Mouse (Mus musculus): ENCODE results near the gene Matn4. TPM values are rescaled to one million over a fixed set of nuclear protein-coding genes. Genes with fewer than 3 reads are reported as not detected.

The Matn4 gene
- polyA plus RNA-seq, 1 experiment from 2014 or later, result 2.0 TPM

DNA sequence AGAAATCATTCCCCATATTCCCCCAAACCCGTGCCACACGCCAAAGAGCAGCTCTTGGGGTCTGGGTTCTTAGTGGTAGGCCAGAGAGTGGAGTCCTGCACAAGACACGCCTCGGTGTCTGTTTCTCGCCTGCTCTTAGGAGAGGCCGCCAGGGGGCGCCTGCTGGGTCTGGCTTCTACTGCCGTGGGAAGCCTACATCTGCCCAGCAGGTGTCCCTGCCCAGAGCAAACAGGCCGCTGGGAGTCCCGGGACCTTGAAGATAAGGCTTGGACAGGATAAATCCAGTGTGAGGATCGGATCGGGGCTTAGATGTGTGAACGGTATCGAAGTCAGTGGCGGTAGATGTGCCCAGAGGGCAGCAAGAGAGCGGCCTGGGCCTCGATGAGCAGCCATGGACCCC lies 2.1 kb downstream of the Matn4 start, which contains the start of gene Rbpjl:
Rbpjl (plus strand) TSS at position 236 of the 400 bp plus-strand sequence.
- H3K9ac ChIP-seq (replicated peaks; ENCODE audit: low read length), result no peak within 1 kb of the TSS
- peaks cover 88% of the 10 kb centered on the region for H3K27me3 ChIP-seq (ENCODE audit: insufficient read depth, low read length)
- WGBS, result 4% methylated on average over 17 of the region's 17 CpGs
- no peak within 1 kb of the TSS for H3K4me3 ChIP-seq (ENCODE audit: low read length)
- no peaks in the 10 kb centered on the region for H3K36me3 ChIP-seq (ENCODE audit: insufficient read depth, low read length)
- H3K27ac ChIP-seq (ENCODE audit: low read length), result no peak within 1 kb of the TSS
- peak; percentile 52 for ATAC-seq (ENCODE audit: low FRiP score, low TSS enrichment)
- no peaks in the 10 kb centered on the region for H3K9me3 ChIP-seq (ENCODE audit: low read length)
- H3K4me1 ChIP-seq (ENCODE audit: insufficient read depth, low read length), result peaks cover 17% of the 10 kb centered on the region
- H3K4me2 ChIP-seq (replicated peaks; ENCODE audit: low read depth, low read length), result no peak within 1 kb of the TSS; the same call in 1 of the 2 replicates

DNA sequence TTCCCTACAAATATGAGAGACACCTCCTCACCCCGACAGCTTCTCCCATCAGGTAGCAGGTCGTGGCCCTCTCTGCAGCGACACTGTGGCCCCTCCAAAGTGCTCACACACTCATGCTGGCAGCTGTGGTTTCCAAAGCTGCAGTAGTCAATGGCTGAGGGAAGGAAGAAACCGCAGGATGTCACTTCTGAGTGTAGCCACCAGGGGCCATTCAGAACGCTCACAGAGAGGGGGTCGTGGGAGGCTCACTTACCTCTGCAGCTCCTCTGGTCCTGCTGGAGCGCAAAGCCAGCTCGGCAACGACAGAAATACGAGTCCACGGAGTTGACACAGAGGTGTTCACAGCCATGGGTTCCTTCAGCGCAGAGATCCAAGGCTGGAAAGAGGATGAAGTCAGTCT lies 8.0 kb downstream of the Matn4 start:
- Histone ChIP-seq H3K4me3 (ENCODE audit: low read length) (no peak overlapping the region), H3K27me3 (ENCODE audit: insufficient read depth, low read length) (peaks cover 33% of the 10 kb centered on the region), H3K9ac (replicated peaks; ENCODE audit: low read length) (no peak overlapping the region), H3K36me3 (ENCODE audit: insufficient read depth, low read length) (no peaks in the 10 kb centered on the region), H3K27ac (ENCODE audit: low read length) (no peak overlapping the region), H3K4me1 (ENCODE audit: insufficient read depth, low read length) (peaks cover 5% of the 10 kb centered on the region), H3K4me2 (replicated peaks; ENCODE audit: low read depth, low read length) (no peak overlapping the region), H3K9me3 (ENCODE audit: low read length) (0 out of 2 replicates have a peak, but pooled peaks cover 3% of the 10 kb centered on the region)
- no peak for ATAC-seq (ENCODE audit: low FRiP score, low TSS enrichment)
- 71% methylated on average over 12 of the region's 12 CpGs for WGBS

GRCm38 (mm10) chr2:164396076-164396475 lies 8.9 kb downstream of the Matn4 start:
- Histone ChIP-seq H3K4me3 (ENCODE audit: low read length) (no peak overlapping the region), H3K36me3 (ENCODE audit: insufficient read depth, low read length) (no peaks in the 10 kb centered on the region), H3K27me3 (ENCODE audit: insufficient read depth, low read length) (peaks cover 24% of the 10 kb centered on the region), H3K9me3 (ENCODE audit: low read length) (0 out of 2 replicates have a peak, but pooled peaks cover 3% of the 10 kb centered on the region), H3K4me1 (ENCODE audit: insufficient read depth, low read length) (peaks cover 5% of the 10 kb centered on the region), H3K9ac (replicated peaks; ENCODE audit: low read length) (no peak overlapping the region), H3K27ac (ENCODE audit: low read length) (no peak overlapping the region), H3K4me2 (replicated peaks; ENCODE audit: low read depth, low read length) (no peak overlapping the region)
- no peak for ATAC-seq (ENCODE audit: low FRiP score, low TSS enrichment)
- 92% methylated on average over 7 of the region's 7 CpGs for WGBS

GRCm38 (mm10) chr2:164393126-164393525 lies 11.8 kb downstream of the Matn4 start:
- Histone ChIP-seq H3K9ac (replicated peaks; ENCODE audit: low read length) (no peak overlapping the region), H3K4me1 (ENCODE audit: insufficient read depth, low read length) (peaks cover 6% of the 10 kb centered on the region; the same call in 1 of the 2 replicates), H3K27ac (ENCODE audit: low read length) (no peak overlapping the region), H3K27me3 (ENCODE audit: insufficient read depth, low read length) (peaks cover 16% of the 10 kb centered on the region), H3K4me2 (replicated peaks; ENCODE audit: low read depth, low read length) (no peak overlapping the region), H3K36me3 (ENCODE audit: insufficient read depth, low read length) (no peaks in the 10 kb centered on the region), H3K4me3 (ENCODE audit: low read length) (no peak overlapping the region), H3K9me3 (ENCODE audit: low read length) (0 out of 2 replicates have a peak, but pooled peaks cover 3% of the 10 kb centered on the region)
- 71% methylated on average over 29 of the region's 29 CpGs for WGBS
- no peak for ATAC-seq (ENCODE audit: low FRiP score, low TSS enrichment)

DNA sequence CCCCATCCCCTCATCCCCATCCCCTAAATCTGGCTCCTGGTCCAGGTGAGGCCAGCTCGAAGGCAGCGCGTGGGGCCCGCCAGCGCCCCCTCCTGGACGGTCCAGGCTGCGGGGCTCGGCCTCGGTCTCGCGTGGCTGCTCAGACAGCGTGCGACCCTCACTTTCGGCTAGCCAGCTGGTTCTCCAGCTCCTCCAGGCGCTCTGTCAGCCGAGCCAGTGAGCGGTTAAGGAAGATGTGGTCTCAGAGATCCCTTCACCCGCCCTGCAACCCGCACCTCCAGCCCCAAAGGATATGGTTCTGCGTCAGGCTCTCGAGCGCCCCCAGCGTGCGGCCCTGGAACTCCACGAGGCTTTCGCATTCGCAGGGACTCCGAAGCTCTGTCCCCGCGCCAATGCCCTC lies 15.5 kb downstream of the Matn4 start:
- H3K4me3 ChIP-seq (ENCODE audit: low read length), result peak overlapping the region; percentile 51
- peaks cover 14% of the 10 kb centered on the region; the same call in 1 of the 2 replicates for H3K4me1 ChIP-seq (ENCODE audit: insufficient read depth, low read length)
- WGBS, result 0% methylated on average over 30 of the region's 30 CpGs
- H3K4me2 ChIP-seq (replicated peaks; ENCODE audit: low read depth, low read length), result peak overlapping the region; percentile 61
- 0 out of 2 replicates have a peak overlapping the region, but pooled peaks have one; percentile 40 for H3K9ac ChIP-seq (replicated peaks; ENCODE audit: low read length)
- H3K9me3 ChIP-seq (ENCODE audit: low read length), result no peaks in the 10 kb centered on the region
- peaks cover 29% of the 10 kb centered on the region for H3K27me3 ChIP-seq (ENCODE audit: insufficient read depth, low read length)
- peak; percentile 71 for ATAC-seq (ENCODE audit: low FRiP score, low TSS enrichment)
- no peak overlapping the region for H3K27ac ChIP-seq (ENCODE audit: low read length)
- no peaks in the 10 kb centered on the region for H3K36me3 ChIP-seq (ENCODE audit: insufficient read depth, low read length)

DNA sequence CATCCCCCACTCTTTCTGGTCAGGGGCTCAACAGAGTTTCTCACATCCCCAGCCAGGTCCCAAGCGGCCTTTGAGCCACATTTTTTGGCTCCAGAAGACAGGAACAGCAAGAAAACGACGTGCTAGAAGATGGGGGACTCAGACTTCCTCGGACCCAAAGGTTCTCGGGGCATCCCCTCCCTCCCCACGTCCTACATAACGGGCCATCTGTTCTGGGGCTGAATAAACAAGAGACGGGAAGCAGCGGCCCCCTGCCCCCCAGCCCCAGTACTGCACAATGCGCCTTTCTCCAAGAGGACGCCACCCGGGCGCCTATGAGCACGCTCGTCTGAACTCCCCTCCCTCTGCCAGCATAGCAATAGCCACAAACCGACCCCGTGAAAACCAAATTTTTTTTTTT lies 15.9 kb downstream of the Matn4 start, which contains the start of gene Slpi:
Slpi (minus strand) TSS at position 76 of the 400 bp plus-strand sequence.
- no peak within 1 kb of the TSS for H3K27ac ChIP-seq (ENCODE audit: low read length)
- WGBS, result 0% methylated on average over 17 of the region's 17 CpGs
- no peaks in the 10 kb centered on the region for H3K36me3 ChIP-seq (ENCODE audit: insufficient read depth, low read length)
- 0 out of 2 replicates have a peak within 1 kb of the TSS, but pooled peaks have one; percentile 40 for H3K9ac ChIP-seq (replicated peaks; ENCODE audit: low read length)
- H3K4me1 ChIP-seq (ENCODE audit: insufficient read depth, low read length), result peaks cover 14% of the 10 kb centered on the region; the same call in 1 of the 2 replicates
- H3K9me3 ChIP-seq (ENCODE audit: low read length), result no peaks in the 10 kb centered on the region
- peak; percentile 63; the same call in 1 of the 2 replicates for ATAC-seq (ENCODE audit: low FRiP score, low TSS enrichment)
- H3K27me3 ChIP-seq (ENCODE audit: insufficient read depth, low read length), result peaks cover 29% of the 10 kb centered on the region
- H3K4me3 ChIP-seq (ENCODE audit: low read length), result peak within 1 kb of the TSS; percentile 51
- peak within 1 kb of the TSS; percentile 61 for H3K4me2 ChIP-seq (replicated peaks; ENCODE audit: low read depth, low read length)

DNA sequence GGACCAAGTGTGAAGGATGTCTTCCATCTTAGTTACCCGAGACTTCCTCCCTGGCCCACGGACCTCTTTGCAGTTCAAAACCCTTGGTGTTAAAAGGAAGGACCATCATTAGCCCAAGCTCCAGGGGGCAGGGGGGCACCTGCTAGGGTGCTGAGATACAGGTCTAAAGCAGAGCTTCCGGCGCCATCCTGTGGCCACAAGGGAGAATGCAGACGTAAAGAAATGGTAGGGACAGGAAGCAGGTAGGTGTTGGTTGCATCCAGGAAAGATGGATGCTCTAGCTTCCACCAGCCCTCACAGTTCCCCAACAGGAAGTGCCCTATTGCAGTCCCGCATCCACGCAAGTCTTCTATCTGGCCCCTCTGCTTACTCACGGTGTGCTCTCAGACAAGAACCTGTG lies 18.0 kb downstream of the Matn4 start:
- Histone ChIP-seq H3K4me3 (ENCODE audit: low read length) (no peak overlapping the region), H3K36me3 (ENCODE audit: insufficient read depth, low read length) (no peaks in the 10 kb centered on the region), H3K9me3 (ENCODE audit: low read length) (no peaks in the 10 kb centered on the region), H3K9ac (replicated peaks; ENCODE audit: low read length) (no peak overlapping the region), H3K4me2 (replicated peaks; ENCODE audit: low read depth, low read length) (no peak overlapping the region), H3K27ac (ENCODE audit: low read length) (no peak overlapping the region), H3K27me3 (ENCODE audit: insufficient read depth, low read length) (peaks cover 29% of the 10 kb centered on the region), H3K4me1 (ENCODE audit: insufficient read depth, low read length) (peaks cover 14% of the 10 kb centered on the region; the same call in 1 of the 2 replicates)
- ATAC-seq (ENCODE audit: low FRiP score, low TSS enrichment), result no peak
- 6% methylated on average over 8 of the region's 8 CpGs for WGBS

- Histone ChIP-seq H3K4me1 (ENCODE audit: insufficient read depth, low read length) (peaks cover 14% of the 10 kb centered on the region; the same call in 1 of the 2 replicates), H3K36me3 (ENCODE audit: insufficient read depth, low read length) (no peaks in the 10 kb centered on the region), H3K27me3 (ENCODE audit: insufficient read depth, low read length) (peaks cover 29% of the 10 kb centered on the region), H3K27ac (ENCODE audit: low read length) (no peak overlapping the region), H3K4me3 (ENCODE audit: low read length) (0 out of 2 replicates have a peak overlapping the region, but pooled peaks have one; percentile 4), H3K4me2 (replicated peaks; ENCODE audit: low read depth, low read length) (peak overlapping the region; percentile 7; the same call in 1 of the 2 replicates), H3K9me3 (ENCODE audit: low read length) (no peaks in the 10 kb centered on the region), H3K9ac (replicated peaks; ENCODE audit: low read length) (no peak overlapping the region)
- ATAC-seq (ENCODE audit: low FRiP score, low TSS enrichment), result peak; percentile 32; the same call in 1 of the 2 replicates
- 17% methylated on average over 18 of the region's 18 CpGs for WGBS
Measured at GRCm38 (mm10) chr2:164385927-164386763, 18.8 kb downstream of the Matn4 start.

DNA sequence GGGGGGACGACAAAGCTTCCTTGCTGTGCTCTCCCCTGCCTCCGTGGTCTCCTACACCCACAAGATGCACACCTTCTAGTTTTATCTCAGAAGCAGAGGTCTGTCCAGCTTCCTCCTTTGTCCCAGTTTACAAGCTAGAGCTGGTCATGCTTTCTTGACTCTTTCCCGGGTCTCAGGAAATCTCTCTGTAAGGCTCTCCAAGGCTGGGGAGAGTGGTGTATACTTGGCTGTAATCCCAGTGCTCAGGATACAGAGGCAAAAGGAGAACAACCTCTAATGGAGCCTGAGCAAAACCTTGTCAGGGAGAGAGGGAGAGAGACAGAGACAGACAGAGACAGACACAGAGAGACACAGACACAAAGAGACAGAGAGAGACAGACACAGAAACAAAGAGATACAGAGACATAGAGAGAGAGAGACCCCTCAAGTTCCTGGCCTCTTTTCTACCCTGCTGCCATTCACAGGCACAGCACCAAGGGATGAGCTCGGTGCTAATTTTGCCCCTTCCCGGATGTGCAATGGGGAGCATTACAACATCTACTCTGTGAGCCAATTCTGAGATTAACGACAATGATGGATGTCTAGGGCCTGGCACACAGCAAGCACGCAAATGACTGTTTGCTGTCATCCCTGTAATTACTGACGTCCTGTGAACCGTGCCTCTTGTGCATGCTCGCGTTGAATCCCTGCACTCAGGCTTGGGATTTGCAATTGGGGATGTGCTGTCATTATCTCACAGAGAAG lies 21.1 kb downstream of the Matn4 start:
- Histone ChIP-seq H3K9me3 (ENCODE audit: low read length) (no peaks in the 10 kb centered on the region), H3K27me3 (ENCODE audit: insufficient read depth, low read length) (peaks cover 20% of the 10 kb centered on the region), H3K9ac (replicated peaks; ENCODE audit: low read length) (no peak overlapping the region), H3K27ac (ENCODE audit: low read length) (no peak overlapping the region), H3K4me1 (ENCODE audit: insufficient read depth, low read length) (peaks cover 9% of the 10 kb centered on the region; the same call in 1 of the 2 replicates), H3K4me2 (replicated peaks; ENCODE audit: low read depth, low read length) (no peak overlapping the region), H3K36me3 (ENCODE audit: insufficient read depth, low read length) (no peaks in the 10 kb centered on the region), H3K4me3 (ENCODE audit: low read length) (no peak overlapping the region)
- 58% methylated on average over 11 of the region's 11 CpGs for WGBS
- no peak for ATAC-seq (ENCODE audit: low FRiP score, low TSS enrichment)
